Mouse (Mus musculus) urinary bladder, adult 2 months (tissue): ENCODE measurements around the gene Cops7b. TPM values are rescaled to one million over a fixed set of nuclear protein-coding genes. Genes with fewer than 3 reads are reported as not detected.
A peak's percentile ranks its signal among the peaks of the same experiment; 100 is the strongest.

Source experiments
- DNase-seq: peaks from one replicate; pipeline ENCODE4 v3.0.0; 2022; ENCODE audit warnings: low spot score
- polyA plus RNA-seq: library from polyadenylated mRNA; depleted of rRNA; stranded (reverse); fragments of >200 nt; gene quantifications from 2 replicates; pipeline ENCODE4 v1.2.3, GENCODE M21; 2012

Gene Cops7b
- polyA plus RNA-seq, 1 experiment: 34.3 TPM

GRCm38 (mm10) chr1:86596512-86596911 is 13.8 kb downstream of the Cops7b start:
- DNase-seq: no peak

GRCm38 (mm10) chr1:86598516-86598915 is 15.8 kb downstream of the Cops7b start:
- no peak for DNase-seq

GRCm38 (mm10) chr1:86600117-86600516 is 17.4 kb downstream of the Cops7b start:
- DNase-seq: no peak

GRCm38 (mm10) chr1:86610954-86611353 is 28.2 kb downstream of the Cops7b start:
- no peak for DNase-seq

GRCm38 (mm10) chr1:86612081-86612480 is 29.4 kb downstream of the Cops7b start:
- DNase-seq: no peak

GRCm38 (mm10) chr1:86614269-86614668 is 31.6 kb downstream of the Cops7b start:
- DNase-seq: no peak

GRCm38 (mm10) chr1:86618454-86619125 is 35.9 kb downstream of the Cops7b start:
- DNase-seq: no peak

GRCm38 (mm10) chr1:86622296-86622695 is 39.6 kb downstream of the Cops7b start:
- no peak for DNase-seq

GRCm38 (mm10) chr1:86623001-86624000 is 40.6 kb downstream of the Cops7b start:
- no peak for DNase-seq

- DNase-seq: no peak
Observed at GRCm38 (mm10) chr1:86628270-86628669, 45.6 kb downstream of the Cops7b start.

GRCm38 (mm10) chr1:86629936-86630335 is 47.2 kb downstream of the Cops7b start:
- DNase-seq: no peak

- DNase-seq: no peak
Observed at GRCm38 (mm10) chr1:86630527-86630926, 47.8 kb downstream of the Cops7b start.

GRCm38 (mm10) chr1:86632732-86633380 is 50.2 kb downstream of the Cops7b start:
- no peak for DNase-seq

GRCm38 (mm10) chr1:86633434-86633833 is 50.7 kb downstream of the Cops7b start:
- no peak for DNase-seq

- DNase-seq: no peak
Observed at GRCm38 (mm10) chr1:86633840-86634750, 51.4 kb downstream of the Cops7b start.

GRCm38 (mm10) chr1:86634751-86635359 is 52.2 kb downstream of the Cops7b start:
- no peak for DNase-seq

GRCm38 (mm10) chr1:86643101-86643809 is 60.6 kb downstream of the Cops7b start:
- DNase-seq: no peak

GRCm38 (mm10) chr1:86647517-86647916 is 64.8 kb downstream of the Cops7b start:
- no peak for DNase-seq

- DNase-seq: peak; percentile 60
Observed at GRCm38 (mm10) chr1:86650272-86650671, 67.6 kb downstream of the Cops7b start.

GRCm38 (mm10) chr1:86652675-86653074 is 70.0 kb downstream of the Cops7b start:
- DNase-seq: no peak
